Mouse (Mus musculus) adrenal gland, postnatal 0 days (tissue): ENCODE results near the gene Sae1. TPM values are rescaled to one million over a fixed set of nuclear protein-coding genes. Genes with fewer than 3 reads are reported as not detected.

ENCODE experiments used
- polyA plus RNA-seq: library from polyadenylated mRNA; unstranded; fragments of >200 nt; fragmentation: Nextera tagmentation; extraction: Ambion mirVana; gene quantifications from 2 replicates; pipeline ENCODE4 v1.2.1, GENCODE M21; 2015

Sae1 gene
- 94.0 and 118 TPM in 2 replicates for polyA plus RNA-seq

DNA sequence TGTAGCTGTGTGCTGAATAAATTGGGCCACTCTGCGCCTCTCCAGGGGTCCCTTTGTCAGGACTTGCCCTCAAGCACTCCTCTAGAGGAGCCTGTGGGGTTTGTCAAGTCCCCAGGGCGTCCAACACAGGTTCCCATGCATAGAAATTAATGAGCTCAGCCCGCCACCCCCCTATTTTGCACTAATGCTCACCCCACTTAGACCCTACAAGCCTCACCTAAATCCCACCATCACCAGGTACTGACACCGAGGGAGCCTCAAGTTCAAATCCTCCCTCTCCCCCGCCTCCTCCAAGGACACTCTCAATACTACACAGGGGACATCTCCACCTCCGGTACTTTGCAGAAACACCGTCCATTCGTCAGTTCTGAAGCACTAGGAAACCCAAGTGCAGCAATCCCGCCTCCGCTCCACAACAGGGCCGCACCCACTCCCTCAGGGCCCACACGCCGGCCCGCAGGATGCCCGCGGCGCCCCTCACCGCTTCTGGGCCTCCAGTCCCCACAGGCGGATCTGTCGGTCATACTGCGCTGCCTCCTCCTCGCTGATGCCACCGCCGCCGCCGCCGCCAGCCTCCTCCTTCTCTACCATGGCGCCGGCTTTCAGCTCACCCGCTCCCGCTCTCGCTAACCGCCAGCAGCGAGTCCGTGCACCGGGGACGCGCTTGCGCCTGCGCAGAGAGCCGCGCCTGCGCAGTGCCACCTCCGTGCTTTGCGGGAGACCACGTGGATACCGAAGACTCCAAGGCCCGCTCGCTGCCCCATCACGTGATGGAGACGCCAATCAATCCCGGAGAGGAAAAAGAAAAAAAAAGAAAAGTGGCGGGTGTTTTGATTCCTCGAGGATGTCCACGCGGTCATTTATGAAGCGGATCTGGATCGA lies at the start of gene Sae1:
TSS of gene Sae1 (minus strand) at position 647 of the 882 bp plus-strand sequence.

DNA sequence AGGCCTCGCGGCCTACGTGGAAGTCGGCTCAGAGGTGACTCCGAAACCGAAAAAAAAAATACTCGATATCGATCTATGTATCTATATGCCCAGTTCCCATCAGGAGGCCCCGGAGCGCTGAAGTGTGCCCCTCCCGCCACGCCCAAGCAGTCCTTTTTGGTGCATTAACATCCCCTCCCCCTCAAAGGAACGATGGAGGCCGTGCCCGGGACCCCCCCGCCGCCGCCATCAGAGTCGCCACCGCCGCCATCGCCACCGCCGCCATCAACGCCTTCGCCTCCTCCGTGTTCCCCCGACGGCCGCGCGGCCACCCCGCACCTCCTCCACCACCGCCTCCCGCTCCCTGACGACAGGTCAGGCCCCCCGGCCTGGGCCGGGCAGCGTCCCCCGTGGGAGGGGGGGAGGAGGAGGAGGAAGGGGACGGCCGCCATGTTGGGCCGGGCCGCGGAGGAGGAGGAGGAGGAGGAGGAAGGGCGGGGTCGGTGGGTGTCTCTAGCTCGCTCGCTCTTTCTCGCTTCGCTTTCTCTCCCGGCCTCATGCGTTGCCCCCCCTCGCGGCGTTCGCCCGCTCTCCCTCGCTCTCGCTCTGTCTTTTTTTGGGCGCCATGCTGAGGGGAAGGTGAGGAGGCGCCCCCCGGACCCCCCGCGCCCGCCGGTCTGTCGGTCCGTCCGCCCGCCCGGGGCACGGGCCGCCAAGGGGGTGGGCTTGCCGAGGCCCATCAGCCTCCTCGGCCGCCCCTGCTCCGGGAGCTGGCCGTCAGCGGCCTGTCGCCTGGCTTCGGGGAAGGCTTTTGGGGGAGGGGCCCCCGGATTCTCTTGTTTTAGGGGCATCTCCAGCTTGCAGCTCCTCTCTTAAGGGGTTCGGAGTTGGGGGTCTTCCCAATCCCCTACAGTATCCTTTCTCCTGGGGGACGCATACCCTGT lies 13.3 kb upstream of the Sae1 start, which contains the start of gene Zc3h4:
TSS of gene Zc3h4 (plus strand) at position 222 of the 923 bp plus-strand sequence.

DNA sequence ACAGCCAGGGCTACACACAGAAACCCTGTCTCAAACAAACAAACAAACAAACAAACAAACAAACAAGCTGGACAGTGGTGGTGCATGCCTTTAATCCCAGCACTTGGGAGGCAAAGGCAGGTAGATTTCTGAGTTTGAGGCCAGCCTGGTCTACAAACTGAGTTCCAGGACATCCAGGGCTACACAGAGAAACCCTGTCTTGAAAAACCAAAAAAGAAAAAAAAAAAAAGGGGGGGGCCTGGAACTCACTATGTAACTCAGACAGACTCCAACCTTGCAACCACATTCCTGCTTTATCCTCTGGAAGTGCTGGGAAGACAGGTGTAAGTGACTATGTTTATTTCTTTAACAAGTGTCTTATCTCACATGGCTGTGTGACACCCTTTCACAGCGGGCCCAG lies 79.5 kb downstream of the Sae1 start, which contains the start of gene Bbc3:
TSS of gene Bbc3 (plus strand) at position 301 of the 400 bp plus-strand sequence.

DNA sequence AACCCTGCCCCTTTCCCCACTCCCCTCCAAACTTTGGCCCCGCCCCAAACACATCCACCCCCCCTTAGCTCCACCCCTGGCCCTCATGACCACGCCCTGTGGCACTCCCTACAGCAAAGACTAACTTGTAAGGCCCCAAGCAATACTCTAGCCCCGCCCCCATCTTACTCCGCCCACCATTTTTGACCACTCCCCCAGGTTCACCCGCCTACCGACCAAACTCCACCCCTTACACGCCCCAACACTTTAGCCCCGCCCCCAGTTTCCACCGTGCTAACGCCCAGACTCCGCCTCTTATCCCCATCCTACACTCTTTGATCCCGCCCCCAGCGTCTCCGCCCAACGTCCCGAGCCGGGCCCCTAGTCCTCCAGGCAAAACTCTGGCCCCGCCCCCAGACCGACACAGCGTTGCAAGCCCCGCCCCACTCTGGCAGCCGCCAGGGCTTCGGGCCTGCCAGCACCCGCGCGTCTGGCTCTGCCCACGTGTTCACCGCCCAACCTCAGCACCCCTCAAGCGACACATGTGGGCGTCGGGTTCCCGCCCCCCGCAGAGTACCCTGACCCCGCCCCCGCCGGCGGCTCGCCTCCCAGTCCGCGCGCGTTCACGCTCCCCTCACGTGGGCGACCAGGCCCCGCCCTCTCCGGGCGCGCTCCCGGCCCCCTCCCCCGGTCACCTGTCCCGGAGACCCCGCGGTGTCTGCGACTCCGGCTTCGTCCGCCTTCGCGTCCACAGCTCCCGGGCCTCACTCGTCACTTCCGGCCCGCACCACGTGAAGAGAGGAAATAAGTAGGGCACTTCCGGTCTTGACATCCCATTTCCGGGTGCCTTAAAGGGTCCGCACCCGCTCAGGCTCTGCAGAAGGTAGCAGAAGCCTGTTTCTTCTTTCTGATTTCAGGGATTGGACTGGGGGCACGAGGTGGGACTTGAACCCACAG lies 101.3 kb downstream of the Sae1 start, which contains the start of gene Ccdc9:
TSS of gene Ccdc9 (minus strand) at position 770 of the 936 bp plus-strand sequence.

DNA sequence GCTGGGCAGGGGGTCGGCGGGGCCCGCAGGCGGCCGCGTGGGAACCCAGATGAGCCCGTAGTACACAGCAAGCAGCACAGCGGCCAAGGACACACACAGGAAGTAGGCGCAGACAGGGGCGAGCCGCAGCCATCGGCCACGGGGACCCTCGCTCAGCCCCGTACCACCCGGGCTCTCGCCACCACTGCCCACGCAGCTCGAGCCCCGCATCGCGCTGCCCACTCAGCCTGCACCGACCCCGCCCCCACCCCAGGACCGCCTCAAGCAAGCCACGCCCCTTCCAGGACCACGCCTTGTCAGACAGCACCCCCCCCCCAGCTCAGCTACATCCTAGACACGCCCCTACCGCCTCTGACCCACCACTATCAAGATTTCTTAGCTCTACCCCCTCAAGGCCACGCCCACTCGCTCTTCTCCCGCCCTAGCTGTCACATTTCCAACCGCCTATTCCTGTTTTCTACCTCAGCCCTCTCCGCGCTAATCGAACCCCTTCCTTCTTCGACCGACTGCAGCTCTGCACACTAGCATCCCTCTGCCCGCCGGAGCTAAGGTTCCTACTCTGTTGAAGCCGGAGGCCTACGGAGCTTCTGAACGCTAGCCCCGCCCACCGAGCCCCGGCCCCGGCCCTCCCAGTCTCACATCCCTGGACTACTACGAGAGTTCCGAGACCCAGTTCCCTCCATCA lies 114.4 kb downstream of the Sae1 start, which contains the start of gene Inafm1:
TSS of gene Inafm1 (minus strand) at position 537 of the 685 bp plus-strand sequence.

Other genes starting within 250 kb of the Sae1 start
- 25.0 and 35.2 TPM in 2 replicates for gene Meis3, start 212.7 kb downstream of the Sae1 start, polyA plus RNA-seq
- gene Dhx34, start 165.8 kb downstream of the Sae1 start, polyA plus RNA-seq, result 7.8 and 8.3 TPM in 2 replicates
- gene C5ar2, start 143.7 kb downstream of the Sae1 start, polyA plus RNA-seq, result 0.29 and 0.66 TPM in 2 replicates
- 7.3 and 8.6 TPM in 2 replicates for gene C5ar1, start 128.3 kb downstream of the Sae1 start, polyA plus RNA-seq
- 38.6 and 39.9 TPM in 2 replicates for gene Inafm1, start 114.2 kb downstream of the Sae1 start, polyA plus RNA-seq
- 15.6 and 19.1 TPM in 2 replicates for gene Ccdc9, start 101.0 kb downstream of the Sae1 start, polyA plus RNA-seq
- 9.1 and 13.6 TPM in 2 replicates for gene Bbc3, start 79.4 kb downstream of the Sae1 start, polyA plus RNA-seq
- 8.8 and 9.7 TPM in 2 replicates for gene Zc3h4, start 13.1 kb upstream of the Sae1 start, polyA plus RNA-seq
- 139 and 140 TPM in 2 replicates for gene Tmem160, start 65.0 kb upstream of the Sae1 start, polyA plus RNA-seq
- 0.24 and 0.26 TPM in 2 replicates for gene Npas1, start 89.9 kb upstream of the Sae1 start, polyA plus RNA-seq
- gene Arhgap35, start 227.2 kb upstream of the Sae1 start, polyA plus RNA-seq, result 8.7 and 9.5 TPM in 2 replicates